Mouse (Mus musculus) granulocyte monocyte progenitor cell, adult 5-6 weeks (primary cell): ENCODE data around the gene Lpp. TPM values are rescaled to one million over a fixed set of nuclear protein-coding genes. Genes with fewer than 3 reads are reported as not detected.

Experiments
- ATAC-seq: replicated peaks from 2 replicates; pipeline ENCODE4 v1.8.0; 2016; ENCODE audit warnings: mild to moderate bottlenecking, moderate TSS enrichment, inconsistent platforms; ENCODE audit not compliant: poor library complexity, severe bottlenecking
- total RNA-seq, 2 experiments: library from RNA; stranded (forward) in 1 of 2; stranded (reverse) in 1 of 2; fragments of 200-712, 200-1000 nt in 1 of 2; fragments of >200 nt in 1 of 2; fragmentation: Nextera tagmentation in 1 of 2; gene quantifications; 2 replicates each; pipeline ENCODE4 v1.2.3; 2014 to 2017

The Lpp gene
- total RNA-seq, 2 experiments from 2014 or later, result 3.2 to 3.5 TPM

DNA sequence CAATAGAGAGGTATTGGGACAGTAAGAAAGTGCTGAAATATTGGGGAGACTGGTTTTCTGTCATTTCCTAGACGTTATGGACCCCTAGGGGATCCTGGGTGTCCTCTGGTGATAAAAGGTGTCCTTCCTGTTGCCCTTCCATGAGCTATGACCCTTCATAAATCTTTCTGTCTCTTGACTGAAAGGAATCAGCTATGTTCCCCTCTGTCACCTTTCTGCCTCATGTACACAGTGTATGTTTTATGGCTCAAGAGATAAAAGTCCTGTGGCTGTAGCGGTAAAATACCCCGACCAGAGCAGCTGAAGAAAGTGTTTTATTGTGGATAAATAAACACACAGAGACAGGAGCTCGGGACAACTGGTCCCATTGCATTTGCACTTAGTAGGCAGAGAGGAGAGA is 5.2 kb downstream of the Lpp start:
- no peak for ATAC-seq

GRCm38 (mm10) chr16:24398893-24399292 is 5.6 kb downstream of the Lpp start:
- no peak for ATAC-seq

DNA sequence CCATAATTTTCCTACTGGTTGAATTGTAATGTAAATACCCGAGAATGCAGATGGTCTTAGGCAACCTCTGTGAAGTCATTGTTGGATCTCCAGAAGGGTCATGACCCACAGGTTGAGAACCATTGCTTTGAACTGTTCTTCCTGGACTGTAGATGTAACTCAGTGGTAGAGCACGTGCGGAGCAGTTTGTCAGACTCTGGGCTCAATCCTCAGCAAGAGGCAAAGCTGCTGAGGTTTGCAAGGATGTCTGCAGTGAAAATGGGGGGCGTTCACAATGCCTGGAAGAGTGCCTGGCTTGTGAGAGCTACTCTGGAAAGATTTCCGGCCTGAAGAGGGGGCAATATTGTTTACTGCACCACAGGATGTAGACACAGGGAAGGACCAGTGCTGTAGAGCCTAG is 6.2 kb downstream of the Lpp start:
- ATAC-seq, result no peak

DNA sequence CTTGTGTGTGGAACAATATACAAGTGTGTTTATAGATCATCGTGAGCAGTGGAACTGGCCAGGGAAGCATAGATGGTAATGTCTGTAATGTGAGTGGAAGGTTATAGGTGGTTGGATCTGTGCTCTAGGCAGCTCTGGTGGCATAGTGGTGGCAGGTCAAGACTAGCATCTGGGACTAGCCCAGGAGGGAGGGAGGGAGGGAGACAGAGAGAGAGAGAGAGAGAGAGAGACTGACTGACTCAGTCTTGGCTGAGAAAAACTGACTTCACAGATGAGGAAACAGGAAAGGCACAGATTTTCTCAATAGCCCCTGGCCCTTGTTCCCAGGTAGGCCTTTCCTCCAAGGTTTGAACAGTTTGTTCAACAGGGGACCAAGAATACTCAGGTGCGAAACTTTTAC is 7.5 kb downstream of the Lpp start:
- ATAC-seq, result no peak

- no peak for ATAC-seq
Observed at GRCm38 (mm10) chr16:24402801-24403200, 9.5 kb downstream of the Lpp start.

GRCm38 (mm10) chr16:24403733-24404380 is 10.6 kb downstream of the Lpp start:
- no peak for ATAC-seq

DNA sequence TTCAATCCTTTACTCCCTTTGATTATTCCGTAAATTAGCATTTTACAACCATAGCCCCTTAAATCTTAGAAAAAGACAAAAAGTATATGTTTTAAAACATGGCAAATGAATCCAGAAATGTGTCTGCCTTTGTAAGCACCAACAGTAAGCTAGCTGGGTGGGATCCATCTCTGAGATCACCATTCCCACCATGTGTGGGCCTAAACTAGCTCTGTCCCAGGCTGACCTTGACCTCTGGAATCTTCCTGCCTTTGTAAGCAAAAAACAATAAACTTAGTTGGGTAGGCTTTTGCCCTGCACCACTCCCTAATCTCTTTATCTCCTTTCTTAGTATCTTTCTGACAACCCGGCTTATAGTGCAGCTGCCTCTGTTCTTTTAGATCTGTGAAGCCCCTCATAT is 13.2 kb downstream of the Lpp start:
- ATAC-seq, result no peak

GRCm38 (mm10) chr16:24411281-24411680 is 18.0 kb downstream of the Lpp start:
- ATAC-seq, result no peak

DNA sequence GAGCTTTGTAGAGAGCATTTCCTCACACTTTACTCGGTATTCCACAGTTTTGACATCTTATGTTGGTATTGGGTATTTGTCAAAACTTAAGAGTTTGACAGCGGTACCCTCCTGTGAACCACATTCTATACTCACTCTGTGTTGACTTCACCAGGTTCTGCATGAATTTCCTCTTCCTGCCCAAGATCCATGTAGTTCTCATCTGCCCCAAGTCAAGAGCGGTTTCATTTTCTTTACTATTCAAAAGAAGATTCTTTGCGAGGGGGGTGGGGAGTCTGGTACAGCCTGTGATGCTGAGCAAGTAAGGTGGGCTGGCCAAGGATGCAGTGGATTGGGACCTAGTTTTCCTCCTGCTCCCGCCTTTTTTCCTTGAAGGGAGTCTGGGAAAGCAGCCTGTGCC is 18.9 kb downstream of the Lpp start:
- ATAC-seq, result no peak

GRCm38 (mm10) chr16:24413059-24413458 is 19.8 kb downstream of the Lpp start:
- no peak for ATAC-seq

DNA sequence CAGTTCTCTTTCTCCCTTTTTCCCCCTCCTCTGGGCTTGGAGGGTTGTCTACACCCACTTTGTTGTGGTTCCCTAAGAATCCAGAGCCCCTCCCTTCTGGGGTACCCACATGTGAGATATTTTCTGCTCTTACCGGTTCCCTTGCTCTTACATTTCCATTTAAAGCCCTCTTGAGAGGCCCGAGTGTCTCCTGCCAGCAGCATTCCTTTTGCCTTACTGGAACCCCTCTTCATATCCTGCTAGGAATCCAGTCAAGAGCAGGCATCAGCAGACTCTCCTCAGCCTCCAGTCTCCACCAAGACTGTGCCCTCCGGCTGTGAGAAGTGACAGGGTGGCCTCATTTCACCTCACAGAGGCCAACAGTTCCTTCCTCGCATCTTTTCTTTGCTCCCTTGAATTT is 24.7 kb downstream of the Lpp start:
- ATAC-seq, result no peak

- peak; percentile 52 for ATAC-seq
Observed at GRCm38 (mm10) chr16:24420603-24421120, 27.4 kb downstream of the Lpp start.

DNA sequence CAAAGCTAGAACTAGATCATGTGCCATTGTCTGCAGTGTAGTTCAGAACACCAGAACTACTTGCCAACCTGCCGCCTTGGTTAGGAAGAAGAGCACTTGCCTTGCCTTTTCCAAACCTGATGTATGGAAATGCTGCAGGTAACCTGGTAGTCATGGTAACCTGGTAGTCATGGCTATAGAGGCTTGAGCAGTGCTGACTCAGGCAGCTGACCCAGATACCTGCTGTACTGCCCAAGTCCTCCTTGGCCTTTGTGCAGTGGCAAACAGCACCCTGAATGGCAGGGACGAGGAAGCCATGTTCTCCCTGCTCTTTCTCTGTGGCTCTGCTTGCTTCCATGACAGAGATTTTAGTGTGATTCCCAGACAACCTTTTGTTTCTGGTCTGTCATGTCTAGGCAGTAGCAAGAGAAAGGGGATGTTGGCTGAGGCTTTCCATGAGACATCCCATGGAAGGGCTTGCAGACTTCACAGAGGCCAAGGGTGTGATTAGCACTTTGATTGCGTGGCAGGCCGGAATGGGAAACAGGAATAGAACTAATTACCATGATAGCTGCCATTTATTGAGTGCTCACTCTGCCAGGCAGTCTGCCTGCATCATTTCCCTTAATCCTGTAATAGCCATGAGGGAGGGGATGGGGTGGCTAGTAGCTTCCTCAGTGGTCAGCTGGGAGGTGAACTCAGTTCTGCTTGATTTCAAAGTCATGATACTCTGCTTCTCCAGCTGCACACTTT is 28.5 kb downstream of the Lpp start:
- ATAC-seq, result no peak

GRCm38 (mm10) chr16:24423196-24423595 is 29.9 kb downstream of the Lpp start:
- ATAC-seq, result no peak

GRCm38 (mm10) chr16:24423751-24424150 is 30.4 kb downstream of the Lpp start:
- no peak for ATAC-seq

DNA sequence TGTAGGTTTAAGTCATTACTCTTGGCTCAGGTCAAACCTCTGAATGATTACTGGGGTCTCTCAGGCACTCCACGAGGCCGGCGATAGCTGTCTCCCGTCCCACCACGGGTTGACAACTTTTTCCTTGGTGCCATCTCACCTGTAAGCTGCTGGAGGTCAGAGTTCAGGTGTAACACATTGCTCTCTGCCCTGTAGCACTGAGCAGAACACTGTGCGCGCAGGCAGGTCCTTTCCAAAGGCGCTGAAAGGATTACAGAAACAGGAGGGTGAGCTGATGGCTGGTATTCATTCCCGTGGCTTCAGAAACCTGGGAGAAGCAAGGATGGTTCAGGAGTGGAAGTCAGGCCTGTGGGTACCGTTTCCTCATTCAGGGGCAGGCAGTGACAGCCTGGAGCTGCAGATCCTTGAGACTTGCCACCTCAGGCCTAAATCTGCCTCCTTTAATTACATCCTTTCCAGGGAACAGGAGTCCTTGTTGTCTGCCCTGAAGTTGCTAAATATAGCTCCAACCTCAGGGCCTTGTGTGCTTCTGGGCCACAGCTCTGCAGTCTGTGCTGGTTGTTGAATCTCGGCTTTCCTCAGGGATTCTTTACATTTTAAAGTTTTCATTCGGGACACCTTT is 31.2 kb downstream of the Lpp start:
- no peak for ATAC-seq

DNA sequence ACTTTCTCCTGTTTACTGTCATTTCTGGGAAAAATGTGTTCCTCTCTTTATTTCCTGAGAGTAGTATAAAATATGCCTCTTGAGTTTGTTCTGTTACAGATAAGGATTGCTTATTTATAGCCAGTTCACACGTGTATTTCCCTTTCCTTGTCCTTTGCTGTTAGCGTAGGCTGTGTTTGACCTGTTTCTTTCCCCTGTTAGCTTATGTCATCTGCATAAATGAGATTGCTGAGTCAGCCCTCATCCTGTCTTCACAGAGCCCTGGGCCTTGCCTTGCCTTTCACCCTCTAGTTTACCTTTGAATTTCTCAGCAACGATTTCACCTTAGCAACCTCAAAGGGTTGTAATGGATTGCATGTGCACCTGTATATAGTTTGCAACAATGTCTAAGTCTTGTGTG is 32.5 kb downstream of the Lpp start:
- no peak for ATAC-seq

- ATAC-seq, result no peak
Observed at GRCm38 (mm10) chr16:24427606-24428005, 34.3 kb downstream of the Lpp start.

DNA sequence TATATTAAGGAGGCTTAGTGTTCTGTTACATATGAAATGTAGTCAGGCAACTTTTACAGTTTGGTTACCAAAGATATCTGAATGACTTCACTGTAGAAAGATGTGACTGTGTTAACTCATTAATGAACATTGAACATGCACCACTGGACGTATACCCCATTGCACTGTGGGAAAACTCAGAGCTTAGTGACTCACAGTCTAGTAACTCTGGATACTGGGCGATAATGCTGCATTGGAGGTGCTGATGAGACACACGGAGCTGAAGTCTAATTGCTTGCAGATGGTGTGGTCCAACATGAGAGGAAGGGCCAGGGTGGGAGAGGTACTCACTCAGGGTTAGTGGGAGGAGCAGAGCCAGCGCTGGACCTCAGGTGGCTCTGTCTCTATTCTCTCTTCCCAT is 34.7 kb downstream of the Lpp start:
- no peak for ATAC-seq

- no peak for ATAC-seq
Observed at GRCm38 (mm10) chr16:24428742-24429141, 35.4 kb downstream of the Lpp start.

- no peak for ATAC-seq
Observed at GRCm38 (mm10) chr16:24429691-24430090, 36.4 kb downstream of the Lpp start.

GRCm38 (mm10) chr16:24431808-24432207 is 38.5 kb downstream of the Lpp start:
- ATAC-seq, result no peak
